Mouse (Mus musculus) kidney, adult 18-20 months (tissue): ENCODE measurements around the gene Tbc1d22a.
A peak's percentile ranks its signal among the peaks of the same experiment; 100 is the strongest.
"Not testable (repeated sequence)": the region's sequence is repeated elsewhere in the genome, so short reads cannot be mapped to it uniquely, and the experiment has no call there.

Experiments
- DNase-seq: peaks from one replicate; pipeline ENCODE4 v3.0.0; 2021

The Tbc1d22a gene

DNA sequence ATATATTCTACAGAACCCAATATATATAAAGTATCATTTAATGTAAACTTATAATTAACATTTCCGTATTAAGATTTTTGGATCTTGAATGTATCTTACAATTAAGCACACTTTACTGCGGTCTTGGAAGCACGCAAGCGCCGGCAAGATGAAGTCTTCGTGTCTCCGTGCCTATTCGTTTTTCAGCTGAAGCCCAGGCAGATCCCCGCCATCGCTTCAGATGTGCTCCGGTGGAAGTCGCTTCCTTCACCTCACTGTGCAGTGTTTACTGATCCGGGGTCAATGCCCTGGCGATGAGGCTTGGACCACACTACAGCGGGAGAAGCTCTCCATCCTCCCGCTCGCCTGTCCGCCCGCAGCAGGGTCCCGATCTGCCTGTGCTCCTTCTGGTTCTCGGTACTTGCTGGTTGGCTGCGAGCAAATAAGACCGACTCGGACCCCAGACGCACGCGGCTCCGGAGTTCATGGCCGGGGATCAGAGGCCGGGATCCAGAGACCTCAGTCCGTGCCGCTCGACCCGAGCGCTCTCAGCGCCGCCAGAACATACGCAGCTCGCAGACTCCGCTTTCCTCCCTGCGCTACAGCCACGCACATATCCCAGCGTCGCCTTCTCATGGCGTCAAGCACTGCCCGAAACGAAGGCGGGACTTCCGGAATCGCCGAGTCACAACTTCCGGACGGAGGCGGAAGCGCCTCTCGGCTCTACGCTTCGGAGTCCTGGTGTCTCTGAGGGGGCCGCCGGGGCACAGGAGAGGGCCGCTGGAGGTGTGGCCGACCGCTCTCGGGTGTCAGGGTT lies at the start of gene Tbc1d22a:
Tbc1d22a (plus strand) TSS at position 707 of the 796 bp plus-strand sequence.
- DNase-seq = peak; percentile 94

DNA sequence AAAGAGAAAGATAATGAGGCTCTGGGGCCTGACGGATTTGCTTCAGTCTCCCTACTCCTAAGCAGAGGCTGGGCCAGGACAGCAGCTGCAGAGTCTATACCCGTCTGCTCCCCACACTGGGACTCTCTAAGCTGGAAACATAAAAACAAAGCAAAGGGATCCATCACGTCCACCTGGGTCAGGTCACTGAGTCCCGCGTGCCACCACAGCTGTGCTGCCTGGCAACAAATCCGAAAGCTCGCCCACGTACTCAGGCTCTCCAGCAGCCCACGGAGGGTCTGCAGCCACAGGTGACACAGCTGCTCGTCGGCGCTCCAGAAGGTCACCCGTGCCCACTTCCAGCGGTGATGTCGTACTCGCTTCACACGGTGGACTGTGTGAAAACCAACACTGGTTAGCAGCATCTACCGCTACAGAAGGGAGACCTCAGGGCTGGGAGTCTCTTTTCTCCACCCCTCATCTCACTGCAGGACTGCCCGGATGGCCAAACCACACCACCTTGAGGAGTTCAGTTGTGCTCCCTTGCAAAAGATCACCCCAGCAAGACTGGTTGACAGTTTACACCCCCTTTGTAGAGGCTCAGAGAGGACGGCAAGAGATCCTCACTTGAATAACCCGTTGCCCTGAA lies 49.4 kb upstream of the Tbc1d22a start:
- no peak for DNase-seq

DNA sequence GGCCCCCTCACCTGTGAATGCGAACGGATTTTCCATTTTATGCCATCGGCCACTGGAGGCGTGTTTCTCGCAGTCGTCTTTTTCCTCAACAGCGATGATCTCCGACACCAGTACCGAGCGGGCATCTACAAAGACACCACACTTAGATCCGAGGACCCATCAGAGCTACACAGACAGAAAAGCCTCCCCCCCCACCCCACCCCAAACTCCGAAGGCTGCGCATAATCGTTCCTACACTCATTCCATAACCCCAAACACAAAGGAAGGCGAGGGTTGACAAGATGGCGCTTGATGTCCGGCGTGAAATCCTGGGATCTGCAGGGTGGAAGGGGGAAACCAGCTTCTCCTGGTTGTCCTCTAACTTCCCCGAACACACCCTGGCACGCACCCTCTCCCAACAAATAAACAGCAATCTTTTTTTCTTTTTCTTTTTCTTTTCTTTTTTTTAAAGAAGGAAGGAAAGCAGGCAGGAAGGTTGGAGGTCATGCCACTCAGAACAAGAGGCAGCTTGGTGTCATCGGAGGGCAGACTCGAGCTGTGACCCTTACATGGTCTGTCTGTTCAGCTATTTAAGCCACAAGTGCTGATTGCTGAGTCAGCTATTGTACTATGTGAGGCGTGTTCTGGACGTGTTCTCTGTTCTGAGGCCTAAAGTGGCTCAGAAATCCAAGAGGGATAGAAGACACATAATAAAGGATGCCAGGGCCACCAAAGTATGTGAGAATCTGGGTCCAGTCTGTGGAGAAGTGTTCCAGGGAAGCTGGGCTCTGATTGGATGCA lies 48.3 kb upstream of the Tbc1d22a start:
- DNase-seq = no peak

DNA sequence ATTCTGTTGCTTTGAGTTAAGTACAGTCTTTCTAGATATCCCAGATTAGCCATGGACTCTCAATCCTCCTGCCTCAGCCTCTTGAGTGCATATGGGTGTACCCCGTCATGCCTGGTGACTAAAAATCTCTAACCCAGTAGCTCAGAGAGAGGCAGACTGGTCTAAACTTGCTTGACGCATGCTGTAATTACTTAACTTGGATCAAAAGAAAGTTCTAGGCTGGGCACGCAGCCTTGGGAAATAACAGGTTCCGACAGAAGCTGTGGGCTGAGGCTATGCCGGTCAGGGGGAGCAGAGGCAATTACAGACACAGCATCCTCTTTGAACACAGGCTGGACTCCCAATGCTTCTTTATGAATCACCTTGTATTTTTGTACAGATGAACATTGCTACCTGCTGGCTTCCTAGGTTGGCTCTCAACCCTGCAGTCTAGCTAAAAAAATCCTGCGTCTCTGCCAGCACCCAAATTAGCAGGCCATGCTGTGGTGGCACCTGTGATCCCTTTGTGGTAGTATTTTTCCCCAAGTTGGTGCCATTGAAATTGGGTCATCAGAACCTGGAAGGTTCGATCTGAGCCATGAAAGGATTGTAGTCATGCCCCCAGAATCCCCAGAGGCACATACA lies 47.1 kb upstream of the Tbc1d22a start:
- no peak for DNase-seq

GRCm38 (mm10) chr15:86167787-86168504 lies 46.3 kb upstream of the Tbc1d22a start:
- no peak for DNase-seq

DNA sequence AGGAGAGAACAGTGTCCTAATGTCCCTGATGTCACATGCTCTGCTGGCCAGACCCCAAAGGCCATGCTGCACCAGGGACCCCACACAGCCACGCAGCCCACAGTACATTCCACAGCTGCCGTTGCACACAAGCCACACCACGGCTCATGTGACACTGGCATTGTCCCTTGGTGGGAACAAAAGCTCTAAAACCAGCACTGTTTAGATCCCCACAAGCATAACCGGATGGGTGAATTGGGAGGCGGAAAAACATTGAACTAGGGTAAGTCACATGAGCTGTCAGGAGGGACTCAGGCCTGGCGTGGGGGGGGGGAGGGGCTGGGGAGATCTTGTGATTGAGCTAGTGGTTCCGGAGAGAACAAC lies 45.8 kb upstream of the Tbc1d22a start:
- DNase-seq = peak; percentile 41

DNA sequence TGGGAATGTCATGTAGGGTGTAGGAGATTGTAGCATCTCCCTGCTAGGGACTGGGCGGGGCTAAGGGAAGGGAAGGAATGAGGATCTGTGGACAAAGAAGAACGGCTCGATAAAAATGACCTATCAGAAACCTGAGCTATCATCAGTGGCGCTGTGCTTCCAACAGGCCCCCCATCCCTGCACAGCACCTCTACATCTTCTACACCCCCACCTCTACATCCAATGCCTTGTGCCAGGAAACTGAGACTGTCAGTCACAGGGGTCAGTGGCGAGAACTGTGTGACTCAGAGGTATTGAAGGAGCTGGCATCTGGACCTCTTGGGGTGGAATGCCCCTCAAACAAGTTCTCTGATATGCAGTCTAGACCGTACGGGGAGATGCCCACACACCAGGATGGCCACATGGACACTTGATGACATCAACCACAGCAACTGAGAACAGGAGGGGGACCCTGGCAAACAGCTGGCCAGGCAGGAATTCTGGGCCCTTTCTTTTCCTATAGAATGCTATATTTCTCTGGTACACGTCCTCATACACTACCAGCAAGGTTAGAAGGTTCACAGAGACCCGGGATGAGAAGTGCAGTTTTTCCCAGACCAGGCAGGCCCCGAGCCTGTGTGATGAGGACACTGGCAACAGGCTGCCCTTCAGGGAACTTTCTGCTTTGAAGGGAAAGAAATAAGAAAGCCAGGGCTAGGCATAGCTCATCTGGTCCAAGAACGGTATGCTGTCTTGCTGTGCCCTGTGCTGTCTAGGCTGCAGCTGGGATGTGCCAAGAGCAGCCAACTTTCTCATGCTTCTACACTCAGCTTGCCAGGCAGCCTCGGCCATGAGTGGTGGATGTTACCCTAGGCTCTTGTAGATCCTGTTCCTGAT lies 45.1 kb upstream of the Tbc1d22a start:
- DNase-seq = no peak

DNA sequence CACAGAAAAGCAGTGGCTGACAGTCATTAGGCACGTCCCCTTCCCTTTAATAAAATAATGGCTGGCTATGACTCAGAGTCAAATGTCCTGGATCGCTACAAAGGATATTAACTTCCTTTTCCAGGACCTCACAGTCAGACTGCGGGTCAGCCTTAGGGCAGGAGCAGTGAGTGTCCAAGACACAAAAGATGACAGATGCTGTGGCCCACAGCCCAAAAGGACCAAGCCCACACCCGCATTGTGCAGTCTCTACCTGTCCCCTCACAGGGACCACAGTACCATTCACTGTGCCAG lies 44.5 kb upstream of the Tbc1d22a start:
- no peak for DNase-seq

GRCm38 (mm10) chr15:86171316-86171715 lies 42.9 kb upstream of the Tbc1d22a start:
- no peak for DNase-seq

DNA sequence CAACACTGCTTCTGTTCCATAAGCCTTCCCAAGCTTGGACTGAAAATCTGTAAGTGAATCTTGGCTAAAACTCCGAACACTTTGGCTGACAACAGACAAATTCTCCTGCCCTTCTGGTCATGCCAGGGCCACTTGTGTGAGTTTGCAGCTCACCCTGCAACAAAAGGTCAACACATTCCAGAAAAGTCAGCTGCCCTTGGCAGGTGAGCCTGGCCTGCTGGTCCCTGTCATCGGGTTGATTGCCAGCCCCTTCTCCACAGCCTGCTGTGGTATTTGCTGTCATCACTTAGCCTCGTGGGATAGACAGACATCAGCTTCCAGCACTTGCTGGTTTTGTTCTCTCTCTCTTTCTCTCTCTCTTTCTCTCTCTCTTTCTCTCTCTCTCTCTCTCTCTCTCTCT lies 42.1 kb upstream of the Tbc1d22a start:
- no peak for DNase-seq

- DNase-seq = no peak
Observed at GRCm38 (mm10) chr15:86172526-86172925, 41.7 kb upstream of the Tbc1d22a start.

DNA sequence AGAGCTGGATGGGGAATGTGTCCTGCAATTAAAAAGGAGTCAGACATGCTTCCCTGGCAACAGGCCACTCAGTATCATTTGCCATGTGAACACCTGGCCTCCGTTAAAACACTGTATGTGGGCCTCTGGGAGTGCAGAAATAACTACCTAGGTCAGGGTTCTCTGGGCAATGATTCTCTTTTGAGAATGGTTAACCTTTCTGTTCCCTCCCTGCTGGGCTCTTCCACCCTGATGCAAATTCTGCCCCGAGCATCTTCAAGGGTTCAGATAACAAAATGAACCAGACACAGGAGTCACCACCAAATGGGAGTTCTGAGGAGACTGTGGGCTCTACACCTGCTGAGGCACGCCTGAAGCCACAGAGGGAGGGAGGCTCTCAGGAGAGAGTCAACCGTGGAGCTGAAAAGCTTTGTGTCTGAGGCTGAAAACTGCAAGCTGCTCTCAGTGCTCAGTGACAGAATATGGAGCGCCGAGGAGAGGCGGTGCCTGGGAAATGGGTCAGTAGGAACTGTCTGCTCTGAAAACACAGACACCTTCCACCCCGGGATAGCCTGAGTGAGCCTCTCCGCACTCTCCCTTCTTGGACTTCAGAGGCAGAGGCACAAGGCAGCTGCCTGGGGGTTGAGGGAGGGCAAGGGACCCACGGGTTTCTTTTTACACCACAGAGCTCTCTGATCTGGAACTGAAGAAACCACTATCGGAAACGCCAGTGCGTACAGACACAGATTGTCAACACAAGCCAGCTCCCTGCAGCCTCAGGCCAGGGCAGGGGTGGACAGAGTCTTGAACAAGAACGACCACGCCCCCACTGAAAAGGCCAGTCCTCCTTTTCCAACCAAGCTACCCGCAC lies 40.9 kb upstream of the Tbc1d22a start:
- DNase-seq = peak; percentile 43

DNA sequence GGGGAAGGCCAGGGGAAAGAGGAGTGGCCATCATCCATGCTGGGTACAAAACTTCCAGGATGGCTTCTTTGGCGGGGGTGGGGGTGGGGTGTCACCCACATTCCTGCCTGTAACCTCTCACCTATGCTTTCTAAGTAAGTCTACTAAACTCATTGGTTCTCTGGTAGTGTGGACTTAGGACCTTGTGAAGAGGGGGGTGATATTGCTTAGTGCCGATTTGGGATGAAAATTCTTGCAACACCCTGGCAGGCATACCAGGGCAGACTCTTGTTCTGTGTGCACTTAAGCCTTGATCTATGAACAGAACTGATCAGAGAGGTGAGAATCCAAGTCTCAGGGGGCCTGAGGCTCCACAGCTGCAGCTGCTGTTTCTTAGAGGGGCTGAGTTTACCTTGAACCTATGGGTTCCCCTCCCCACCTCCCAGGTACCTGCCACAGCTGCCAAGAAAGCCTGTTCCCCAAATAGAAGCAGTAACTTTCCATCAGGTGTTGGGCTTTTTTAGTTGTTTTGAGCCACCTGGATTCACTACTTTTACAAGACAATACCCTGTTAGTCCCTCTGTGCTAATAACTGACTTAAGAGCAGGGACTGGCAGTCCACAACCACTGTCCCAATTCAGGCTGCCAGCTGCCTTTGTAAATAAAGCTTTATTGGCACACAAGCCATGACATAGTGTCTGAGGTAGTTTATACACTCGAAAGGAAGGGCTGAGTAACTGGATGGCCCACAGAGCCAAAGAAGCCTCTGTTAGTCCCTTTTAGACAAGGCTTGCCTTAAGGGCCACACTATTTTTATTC lies 38.8 kb upstream of the Tbc1d22a start:
- no peak for DNase-seq

DNA sequence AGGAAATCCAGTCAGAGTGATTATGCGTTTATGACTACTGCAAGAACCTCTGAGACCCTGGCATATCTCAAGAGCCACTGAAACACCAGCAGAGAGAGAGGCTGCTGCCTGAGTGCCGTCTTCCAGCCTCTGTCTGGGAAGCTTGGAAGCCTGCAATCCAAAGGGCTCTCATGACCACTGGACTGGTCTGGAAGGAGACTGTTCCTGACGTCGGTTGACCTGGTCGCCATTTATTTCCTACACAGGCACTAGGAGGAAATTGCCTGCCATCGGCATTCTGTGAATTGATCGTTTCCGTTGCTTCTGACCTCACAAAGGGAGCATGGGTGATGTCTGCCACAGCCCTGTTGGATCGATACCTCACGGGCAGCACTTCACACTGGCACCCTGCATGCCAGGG lies 38.1 kb upstream of the Tbc1d22a start:
- no peak for DNase-seq

GRCm38 (mm10) chr15:86176771-86177702 lies 37.2 kb upstream of the Tbc1d22a start:
- DNase-seq = no peak

DNA sequence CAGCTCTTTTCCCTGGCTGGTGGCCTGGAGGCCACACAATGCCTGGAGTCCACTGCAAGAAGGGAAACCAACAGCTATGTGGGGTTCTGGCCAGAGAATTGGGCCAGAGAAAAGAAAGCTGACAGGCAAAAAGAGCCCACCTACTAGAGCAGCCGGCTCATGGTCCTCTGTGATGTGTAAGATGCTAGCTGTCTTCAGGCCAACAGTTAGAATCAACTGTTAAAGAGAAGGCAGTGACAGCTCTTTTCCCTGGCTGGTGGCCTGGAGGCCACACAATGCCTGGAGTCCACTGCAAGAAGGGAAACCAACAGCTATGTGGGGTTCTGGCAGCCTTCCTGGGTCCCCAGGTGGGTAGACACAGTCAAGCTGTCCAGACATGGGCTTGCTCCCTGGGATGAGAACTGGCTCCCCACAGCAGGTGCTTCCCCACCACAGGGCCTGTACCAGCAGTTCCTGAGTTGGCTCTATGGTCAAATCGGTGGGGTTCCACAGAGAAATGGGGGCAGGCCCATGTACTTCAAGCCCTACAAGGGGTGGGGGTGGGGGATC lies 36.5 kb upstream of the Tbc1d22a start:
- DNase-seq = not testable (repeated sequence)

GRCm38 (mm10) chr15:86178594-86178993 lies 35.7 kb upstream of the Tbc1d22a start:
- no peak for DNase-seq

GRCm38 (mm10) chr15:86180427-86180826 lies 33.8 kb upstream of the Tbc1d22a start:
- no peak for DNase-seq

GRCm38 (mm10) chr15:86181321-86181720 lies 32.9 kb upstream of the Tbc1d22a start:
- DNase-seq = not testable (repeated sequence)
